Mouse (Mus musculus) gastrocnemius, adult 8-10 months (tissue): Measurements from ENCODE around the gene Ppp1r11. TPM values are rescaled to one million over a fixed set of nuclear protein-coding genes. Genes with fewer than 3 reads are reported as not detected.

Experiments
- DNase-seq, 2 experiments: peaks; one replicate each; pipeline ENCODE4 v3.0.0; 2022; ENCODE audit warnings: low spot score in 2 of 2
- total RNA-seq, 4 experiments: library from RNA; stranded (reverse); gene quantifications; 2 replicates each; pipeline ENCODE4 v1.2.4; 2022

Ppp1r11 gene
- total RNA-seq, 4 experiments from 2014 or later = 53.7 to 69.7 (median 62.4) TPM

DNA sequence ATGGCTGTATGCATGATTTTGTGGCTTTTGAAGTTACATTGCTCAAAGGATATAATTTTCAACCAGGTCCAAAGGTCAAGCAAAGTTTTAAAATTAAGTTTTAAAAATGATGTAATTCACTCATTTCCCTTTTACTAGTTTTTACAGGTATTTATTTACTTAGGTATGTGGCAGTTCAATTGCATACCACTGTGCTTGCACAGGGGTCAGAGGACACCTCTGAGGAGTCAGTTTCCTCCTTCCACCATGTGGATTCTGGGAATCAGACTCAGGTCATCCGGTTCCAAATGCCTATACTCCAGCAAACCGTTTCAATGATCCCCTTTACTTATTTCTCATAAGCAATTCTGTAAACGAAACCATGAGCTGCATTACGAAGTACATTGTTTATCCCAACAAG lies 28.8 kb downstream of the Ppp1r11 start:
- DNase-seq = no peak

DNA sequence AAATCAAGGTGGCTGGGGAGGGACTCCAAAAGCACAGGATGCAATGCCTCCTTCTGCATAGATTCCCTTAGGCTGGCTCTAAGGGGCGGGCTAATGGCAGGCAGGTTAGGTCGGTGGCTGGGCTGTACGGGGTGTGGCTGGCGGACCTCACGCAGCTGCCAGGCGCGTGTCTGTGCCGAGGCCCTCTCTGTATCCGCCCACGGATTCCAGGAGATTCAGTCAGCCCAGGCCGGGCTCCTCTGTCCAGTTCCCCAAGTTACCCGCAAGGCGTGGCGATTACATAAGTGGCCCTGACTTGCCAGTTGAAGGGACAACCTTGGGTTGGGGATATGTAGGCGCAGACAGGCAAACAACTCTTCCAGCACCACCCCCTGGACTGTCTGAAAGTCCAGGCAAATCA lies 31.3 kb downstream of the Ppp1r11 start:
- no peak for DNase-seq

DNA sequence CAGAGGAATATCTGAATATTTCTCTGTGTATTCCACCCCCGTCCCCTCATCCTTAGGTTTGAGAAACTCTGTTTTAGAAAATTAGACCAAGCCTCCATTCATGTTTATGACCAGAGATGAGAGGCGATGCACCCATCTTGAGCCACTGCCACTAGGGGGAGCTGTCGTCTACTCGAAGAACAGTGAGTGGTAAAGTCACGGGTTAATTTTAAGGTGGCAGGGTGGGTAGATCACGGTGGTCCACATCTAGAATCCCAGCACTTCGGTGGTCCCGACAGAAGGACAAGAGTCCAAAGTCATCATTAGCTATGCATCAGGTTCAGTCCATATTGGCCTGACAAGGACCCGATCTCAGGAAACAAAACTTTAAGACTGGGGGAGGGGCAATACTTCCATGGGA lies 36.5 kb downstream of the Ppp1r11 start:
- peak in 1 of 2 experiments; percentile 18 for DNase-seq

DNA sequence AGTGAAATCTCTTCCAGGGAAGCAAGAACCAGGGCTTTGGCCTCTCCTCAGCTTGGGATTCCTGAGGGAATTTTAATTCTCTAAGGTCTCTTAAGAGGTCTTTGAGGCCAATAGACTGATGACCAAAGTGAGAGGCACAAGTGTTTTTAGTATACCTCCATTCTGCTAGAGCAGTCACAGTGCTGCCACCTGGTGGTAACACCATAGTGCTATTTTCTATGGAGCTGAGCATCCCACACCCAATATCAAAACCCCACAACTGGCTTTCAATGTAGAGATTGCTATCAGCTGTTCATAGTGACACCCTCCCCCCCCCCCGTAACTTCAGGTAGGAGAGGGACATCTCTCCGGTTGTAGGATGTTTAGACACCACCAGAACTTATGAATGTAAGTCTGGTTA lies 37.4 kb downstream of the Ppp1r11 start:
- DNase-seq = peak; percentile 19 to 40

DNA sequence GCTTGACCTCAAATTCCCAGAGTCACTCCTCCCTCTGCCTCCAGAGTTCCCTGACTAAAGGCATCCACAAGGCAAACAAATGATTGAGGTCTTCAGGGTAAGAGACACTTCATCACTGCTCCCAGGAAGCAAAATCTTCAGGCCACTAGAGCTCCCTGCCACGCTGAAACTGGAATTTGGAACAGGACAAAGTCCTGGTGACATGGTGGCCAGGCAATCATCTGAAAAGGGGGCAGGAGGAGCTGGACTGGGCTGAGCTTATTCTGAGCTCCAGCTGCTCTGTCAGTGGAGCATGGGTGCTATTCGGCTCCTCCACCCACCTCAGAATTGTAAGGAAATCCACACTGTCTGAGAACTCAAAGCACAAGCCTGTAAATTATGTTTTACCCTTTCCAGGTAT lies 39.5 kb downstream of the Ppp1r11 start:
- DNase-seq = no peak

DNA sequence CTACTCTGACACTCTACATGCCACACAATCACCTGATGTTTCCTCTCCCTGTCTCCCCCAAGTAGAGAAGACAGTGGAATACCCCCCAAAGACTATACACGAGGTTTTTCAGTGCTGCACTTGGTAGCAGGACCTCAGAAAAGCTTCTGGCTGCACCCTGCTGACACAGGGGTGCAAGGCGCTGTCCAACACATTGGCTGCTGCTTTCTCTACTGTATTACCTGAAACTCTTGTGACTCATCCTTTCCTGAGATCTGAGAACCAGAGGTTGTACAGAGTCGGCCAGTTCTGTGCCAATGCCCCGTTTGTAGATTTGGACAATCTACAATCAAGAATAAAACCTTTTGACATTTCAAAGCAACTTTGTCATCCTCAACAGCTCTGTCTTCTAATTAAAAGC lies 41.7 kb downstream of the Ppp1r11 start:
- DNase-seq = no peak

DNA sequence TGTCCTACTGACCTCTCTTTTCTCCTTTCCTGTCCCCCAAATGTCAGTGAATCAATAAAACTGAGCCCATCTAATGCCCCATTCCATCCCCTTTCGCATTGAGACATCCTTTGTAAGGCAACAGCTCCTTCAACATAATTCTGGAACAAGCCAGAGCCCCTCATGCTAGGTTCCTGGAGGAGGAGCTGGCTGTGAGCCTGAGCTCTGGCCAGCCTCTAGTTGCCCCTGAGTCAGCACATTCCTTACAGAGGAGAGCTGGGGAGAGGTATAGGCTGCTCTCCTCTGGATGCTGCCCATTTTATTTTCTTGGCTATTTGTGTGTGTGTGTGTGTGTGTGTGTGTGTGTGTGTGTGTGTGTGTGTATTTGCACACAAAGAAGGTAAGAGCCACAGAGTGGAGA lies 43.3 kb downstream of the Ppp1r11 start:
- no peak for DNase-seq

DNA sequence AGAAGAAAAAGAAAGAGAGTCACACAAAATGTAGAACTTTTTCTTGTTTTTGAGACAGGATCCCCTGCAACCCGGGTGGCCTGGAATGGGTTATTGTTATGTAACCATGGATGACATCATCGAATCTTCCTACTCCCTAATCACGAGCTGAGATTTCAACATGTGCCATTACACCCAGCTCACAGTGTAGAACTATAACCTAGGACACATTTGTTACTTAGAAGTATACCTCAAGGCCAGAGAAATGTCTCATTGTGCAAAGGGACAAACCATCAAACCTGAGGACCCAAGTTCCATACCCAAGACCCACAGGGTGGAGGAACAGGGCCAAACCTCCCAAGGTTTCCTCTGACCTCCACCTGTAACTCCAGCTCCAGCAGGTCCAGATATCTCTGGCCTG lies 47.9 kb downstream of the Ppp1r11 start:
- no peak for DNase-seq

DNA sequence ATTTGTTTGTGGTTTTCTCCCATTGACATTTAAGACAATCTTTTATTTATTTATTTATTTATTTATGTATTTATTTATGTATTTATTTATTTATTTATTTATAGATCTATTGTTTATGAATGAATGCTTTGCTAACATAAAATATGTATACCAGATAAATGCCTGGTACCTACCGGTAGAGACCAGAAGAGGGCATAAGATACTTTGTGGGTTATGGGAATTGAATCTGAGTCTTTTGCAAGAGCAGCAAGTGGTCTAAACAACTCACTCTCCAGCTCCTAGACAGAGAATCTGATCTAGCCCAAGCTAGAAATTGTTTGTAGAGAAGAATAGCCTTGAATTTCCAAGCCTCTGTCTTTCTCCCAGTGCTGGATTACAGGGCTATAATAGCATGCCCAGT lies 50.9 kb downstream of the Ppp1r11 start:
- DNase-seq = no peak

DNA sequence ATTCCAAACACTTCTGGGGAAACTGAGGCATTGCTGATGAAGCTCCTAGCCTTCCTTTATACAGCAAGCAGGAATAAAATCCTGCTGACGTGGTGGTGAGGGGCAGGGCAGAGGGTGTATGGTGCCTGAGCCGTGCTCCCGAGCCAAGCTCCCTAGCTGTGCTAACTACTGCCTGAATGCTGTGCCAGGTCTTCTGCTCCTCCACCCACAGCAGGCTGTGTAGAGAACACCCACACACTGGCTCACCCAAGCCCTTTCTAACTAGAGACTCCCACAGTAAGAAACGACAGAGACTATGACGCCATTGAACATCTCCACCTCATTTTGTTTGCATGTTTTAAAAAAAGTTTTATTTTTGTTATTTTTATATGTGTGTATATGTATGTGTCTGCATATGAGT lies 51.5 kb downstream of the Ppp1r11 start:
- no peak for DNase-seq

DNA sequence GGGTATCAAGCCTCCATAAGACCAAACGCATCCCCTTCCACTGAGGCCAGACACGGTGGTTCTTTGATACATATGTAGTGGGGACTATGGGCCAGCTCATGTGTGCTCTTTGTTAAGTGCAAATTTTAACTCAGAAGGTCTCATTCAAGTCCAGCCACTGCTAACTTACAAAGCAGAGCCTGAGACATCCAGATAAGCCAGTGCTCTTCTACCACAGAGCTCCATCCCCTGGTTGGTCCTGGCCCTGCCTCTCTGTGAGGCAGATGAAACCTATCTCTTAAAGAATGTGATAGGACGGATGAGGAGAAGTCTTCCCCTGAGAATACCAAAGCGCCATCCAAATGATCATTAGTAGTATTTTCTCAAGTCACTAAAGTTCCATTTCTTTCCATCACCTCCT lies 52.2 kb downstream of the Ppp1r11 start:
- DNase-seq = no peak

Other genes with a start within 250 kb of the Ppp1r11 start
- gene H2-M10.5, start 178.8 kb downstream of the Ppp1r11 start, total RNA-seq = not detected
- not detected for gene H2-M10.6, start 139.6 kb downstream of the Ppp1r11 start, total RNA-seq
- 10 to 100 TPM; 17.3 to 19.3 (median 18.6) TPM for gene Trim26, start 114.6 kb downstream of the Ppp1r11 start, total RNA-seq
- not detected for gene Trim15, start 84.5 kb downstream of the Ppp1r11 start, total RNA-seq
- gene Trim10, start 82.2 kb downstream of the Ppp1r11 start, total RNA-seq = not detected
- gene Trim40, start 61.6 kb downstream of the Ppp1r11 start, total RNA-seq = not detected
- not detected for gene Trim31, start 53.6 kb downstream of the Ppp1r11 start, total RNA-seq
- 1 to 10 TPM in 1 of 4 experiments, under 1 TPM in 2, not detected in 1; 0.18 to 1.1 (median 0.75) TPM for gene Rnf39, start 8.8 kb downstream of the Ppp1r11 start, total RNA-seq
- gene Znrd1, start 6.8 kb upstream of the Ppp1r11 start, total RNA-seq = 10 to 100 TPM; 17.7 to 22.3 (median 20.0) TPM
- gene Znrd1as, start 6.9 kb upstream of the Ppp1r11 start, total RNA-seq = 10 to 100 TPM; 17.9 to 22.6 (median 20.6) TPM
- gene 2410137M14Rik, start 29.5 kb upstream of the Ppp1r11 start, total RNA-seq = not detected
- gene H2-M5, start 37.8 kb upstream of the Ppp1r11 start, total RNA-seq = not detected
- gene Zfp57, start 49.4 kb upstream of the Ppp1r11 start, total RNA-seq = under 1 TPM in 3 of 4 experiments, not detected in 1; 0.12 to 0.38 (median 0.27) TPM
- not detected for gene Mog, start 71.7 kb upstream of the Ppp1r11 start, total RNA-seq
- gene Gabbr1, start 94.2 kb upstream of the Ppp1r11 start, total RNA-seq = 1 to 10 TPM; 3.1 to 6.8 (median 6.4) TPM
- not detected for gene Olfr90, start 136.8 kb upstream of the Ppp1r11 start, total RNA-seq
- gene Olfr91, start 146.5 kb upstream of the Ppp1r11 start, total RNA-seq = not detected
- gene Olfr92, start 168.3 kb upstream of the Ppp1r11 start, total RNA-seq = not detected
- not detected for gene Olfr93, start 209.8 kb upstream of the Ppp1r11 start, total RNA-seq
- gene Ubd, start 242.2 kb upstream of the Ppp1r11 start, total RNA-seq = not detected
- gene Olfr94, start 249.3 kb upstream of the Ppp1r11 start, total RNA-seq = not detected